Mouse (Mus musculus) liver, adult 2 months (tissue): ENCODE data around the gene Tmem214. TPM values are rescaled to one million over a fixed set of nuclear protein-coding genes. Genes with fewer than 3 reads are reported as not detected.

ENCODE experiments used
- DNase-seq: peaks from one replicate; pipeline ENCODE4 v3.0.0-alpha.2; 2011; ENCODE audit warnings: low read depth, low spot score; ENCODE audit errors: extremely low read depth
- H3K27ac ChIP-seq: fragments of 200-500 bp; replicated peaks from 2 replicates; pipeline ENCODE4 v1.5.1; 2012; ENCODE audit warnings: low read depth, mild to moderate bottlenecking, control low read depth, inconsistent platforms, low read length; ENCODE audit not compliant: insufficient read depth
- H3K27me3 ChIP-seq: fragments of 200-500 bp; 2 replicates; pipeline ENCODE4 v1.6.1; 2012; ENCODE audit warnings: mild to moderate bottlenecking, moderate library complexity, low read length, inconsistent platforms; ENCODE audit not compliant: control insufficient read depth, insufficient read depth
- H3K36me3 ChIP-seq: fragments of 200-500 bp; 2 replicates; pipeline ENCODE4 v1.6.1; 2012; ENCODE audit warnings: low read length, inconsistent platforms; ENCODE audit not compliant: control insufficient read depth, insufficient read depth
- H3K4me1 ChIP-seq: fragments of 200-500 bp; 2 replicates; pipeline ENCODE4 v1.6.1; 2011; ENCODE audit warnings: low read length; ENCODE audit not compliant: control insufficient read depth, insufficient read depth
- H3K4me3 ChIP-seq: fragments of 200-500 bp; 2 replicates; pipeline ENCODE4 v1.5.1; 2011; ENCODE audit warnings: low read depth, mild to moderate bottlenecking, control low read depth, low read length, moderate library complexity; ENCODE audit not compliant: insufficient read depth
- H3K79me2 ChIP-seq: fragments of 200-500 bp; 2 replicates; pipeline ENCODE4 v1.6.1; 2012; ENCODE audit warnings: inconsistent platforms, mild to moderate bottlenecking, low read length, moderate library complexity; ENCODE audit not compliant: control insufficient read depth, insufficient read depth
- H3K9ac ChIP-seq: fragments of 200-500 bp; 2 replicates; pipeline ENCODE4 v1.6.1; 2012; ENCODE audit warnings: low read depth, mild to moderate bottlenecking, control low read depth, inconsistent platforms, low read length
- CTCF ChIP-seq: fragments of 200-500 bp; IDR thresholded peaks from 2 replicates; pipeline ENCODE4 v1.5.1; 2011; ENCODE audit warnings: low read depth, low read length, control low read depth
- POLR2A ChIP-seq: fragments of 200-500 bp; IDR thresholded peaks from 2 replicates; pipeline ENCODE4 v1.6.1; 2011; ENCODE audit warnings: low read length, control low read depth; ENCODE audit not compliant: insufficient read depth; ENCODE audit errors: extremely low read depth
- WGBS: fragments of 180-500 bp; shearing (Covaris S2); methylation state at CpG from one replicate; pipeline ENCODE4 v1.1.7; 2018; 5-methylcytosine and 5-hydroxymethylcytosine counted together
- polyA plus RNA-seq: library from polyadenylated mRNA; depleted of rRNA; stranded (reverse); fragments of >200 nt; gene quantifications from 2 replicates; pipeline ENCODE4 v1.2.3, GENCODE M21; 2012
- total RNA-seq: library from RNA; depleted of rRNA; stranded (reverse); fragments of >200 nt; gene quantifications from 2 replicates; pipeline ENCODE4 v1.2.3, GENCODE M21; 2014

Gene Tmem214
- total and polyA plus RNA-seq, 2 experiments, result 27.9 to 89.2 TPM

- Histone ChIP-seq H3K4me1 (peaks cover 15% of the 10 kb centered on the region), H3K36me3 (no peaks in the 10 kb centered on the region), H3K27me3 (no peaks in the 10 kb centered on the region), H3K27ac (no peak overlapping the region), H3K4me3 (no peak overlapping the region), H3K9ac (no peak overlapping the region), H3K79me2 (no peaks in the 10 kb centered on the region; the same call in 1 of the 2 replicates)
- DNase-seq, result no peak
- TF ChIP-seq CTCF (no peak), POLR2A (no peak)
- WGBS, result 93% methylated on average over 31 of the region's 31 CpGs
Measured at GRCm38 (mm10) chr5:30917891-30918670, 50.3 kb downstream of the Tmem214 start.

DNA sequence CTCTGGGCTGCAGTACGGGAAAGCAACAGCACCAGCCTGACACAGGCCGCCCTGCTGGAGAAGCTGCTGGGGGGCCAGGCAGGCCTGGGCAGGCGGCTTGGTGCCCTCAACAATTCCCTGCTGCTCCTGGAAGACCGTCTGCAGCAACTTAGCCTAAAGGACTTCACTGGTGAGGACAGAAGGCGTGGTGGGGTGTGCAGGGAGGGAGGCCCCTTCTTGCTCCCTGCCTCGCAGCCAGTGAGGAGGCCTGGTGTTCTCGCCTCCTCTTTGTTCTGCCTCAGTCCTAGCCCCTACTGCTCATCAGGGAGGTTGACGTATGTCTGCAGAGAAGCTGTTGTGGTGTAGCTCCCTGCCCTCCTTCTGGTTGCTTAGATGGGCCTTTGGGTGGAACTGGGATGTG lies 50.9 kb downstream of the Tmem214 start:
- DNase-seq, result no peak
- Histone ChIP-seq H3K4me3 (no peak overlapping the region), H3K36me3 (no peaks in the 10 kb centered on the region), H3K79me2 (no peaks in the 10 kb centered on the region; the same call in 1 of the 2 replicates), H3K27ac (no peak overlapping the region), H3K4me1 (peaks cover 15% of the 10 kb centered on the region), H3K9ac (no peak overlapping the region), H3K27me3 (no peaks in the 10 kb centered on the region)
- TF ChIP-seq POLR2A, result no peak
- no peak for TF ChIP-seq CTCF
- WGBS, result 94% methylated on average over 8 of the region's 8 CpGs

DNA sequence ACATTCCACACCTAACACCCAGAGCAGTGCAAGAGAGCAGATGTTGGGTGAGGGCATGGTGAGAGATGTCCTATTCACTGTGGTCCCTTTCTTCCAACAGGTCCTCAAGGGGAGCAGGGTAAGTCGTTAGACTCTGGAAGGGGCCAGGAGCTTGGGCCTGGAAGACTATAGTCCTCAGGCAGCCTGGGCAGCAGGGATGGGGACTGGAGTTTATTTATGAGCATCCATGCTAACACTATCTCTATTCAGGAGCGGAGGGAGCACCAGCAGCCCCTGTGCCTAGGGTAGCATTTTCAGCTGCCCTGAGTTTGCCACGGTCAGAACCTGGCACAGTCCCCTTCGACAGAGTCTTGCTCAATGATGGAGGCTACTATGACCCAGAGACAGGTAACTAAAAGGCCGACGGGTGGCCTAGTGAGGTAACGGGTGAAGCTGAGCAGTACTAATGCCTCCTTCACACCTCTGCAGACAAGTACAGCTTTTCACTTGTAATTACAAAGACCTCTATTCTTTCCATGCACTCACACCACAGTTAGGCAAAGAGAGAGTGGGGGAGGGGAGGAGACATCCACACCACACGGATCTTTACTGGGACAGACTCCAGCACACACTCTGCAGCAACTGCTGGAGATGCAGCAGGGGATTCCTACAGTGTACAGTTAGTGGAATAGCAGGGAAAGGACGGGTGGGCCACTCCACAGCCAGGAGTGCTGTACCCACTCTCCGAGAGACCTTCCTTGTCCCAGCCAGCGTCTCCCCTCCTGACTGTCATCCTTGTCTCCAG lies 52.2 kb downstream of the Tmem214 start:
- DNase-seq, result peak; percentile 70
- peaks cover 26% of the 10 kb centered on the region for H3K4me1 ChIP-seq
- H3K27ac ChIP-seq, result peak overlapping the region; percentile 68
- peak overlapping the region; percentile 47; the same call in 1 of the 2 replicates for H3K9ac ChIP-seq
- WGBS, result 43% methylated on average over 11 of the region's 11 CpGs
- no peaks in the 10 kb centered on the region for H3K27me3 ChIP-seq
- H3K79me2 ChIP-seq, result no peaks in the 10 kb centered on the region; the same call in 1 of the 2 replicates
- TF ChIP-seq CTCF (no peak), POLR2A (no peak)
- H3K4me3 ChIP-seq, result no peak overlapping the region
- H3K36me3 ChIP-seq, result no peaks in the 10 kb centered on the region

GRCm38 (mm10) chr5:30920621-30921020 lies 52.8 kb downstream of the Tmem214 start:
- TF ChIP-seq CTCF (no peak), POLR2A (no peak)
- H3K4me3 ChIP-seq, result peak overlapping the region; percentile 42; the same call in 1 of the 2 replicates
- H3K36me3 ChIP-seq, result no peaks in the 10 kb centered on the region
- peak overlapping the region; percentile 47 for H3K9ac ChIP-seq
- H3K79me2 ChIP-seq, result no peaks in the 10 kb centered on the region; the same call in 1 of the 2 replicates
- peak; percentile 70 for DNase-seq
- H3K4me1 ChIP-seq, result peaks cover 25% of the 10 kb centered on the region
- no peaks in the 10 kb centered on the region for H3K27me3 ChIP-seq
- peak overlapping the region; percentile 68 for H3K27ac ChIP-seq
- 34% methylated on average over 19 of the region's 19 CpGs for WGBS

GRCm38 (mm10) chr5:30921256-30922033 lies 53.6 kb downstream of the Tmem214 start, which contains the start of gene Khk:
Gene Khk, plus strand, starts transcription at chr5:30921431.
- 1% methylated on average over 39 of the region's 40 CpGs for WGBS
- Histone ChIP-seq H3K4me1 (peaks cover 31% of the 10 kb centered on the region), H3K36me3 (no peaks in the 10 kb centered on the region), H3K79me2 (peaks cover under 1% of the 10 kb centered on the region; the same call in 1 of the 2 replicates), H3K27me3 (no peaks in the 10 kb centered on the region), H3K9ac (peak within 1 kb of the TSS; percentile 85), H3K27ac (peak within 1 kb of the TSS; percentile 83), H3K4me3 (peak within 1 kb of the TSS; percentile 65)
- TF ChIP-seq CTCF, result peak; percentile 88
- peak; percentile 97 for TF ChIP-seq POLR2A
- DNase-seq, result peak; percentile 92
